Mouse (Mus musculus) frontal cortex, adult 2 months (tissue): ENCODE data around the gene Prl2c5. TPM values are rescaled to one million over a fixed set of nuclear protein-coding genes. Genes with fewer than 3 reads are reported as not detected.
"Not testable (repeated sequence)": the region's sequence is repeated elsewhere in the genome, so short reads cannot be mapped to it uniquely, and the experiment has no call there.

Experiments
- DNase-seq, 2 experiments: peaks; one replicate each; pipeline ENCODE4 v3.0.0; 2022; ENCODE audit warnings: low spot score in 1 of 2; ENCODE audit errors: extremely low spot score in 1 of 2
- polyA plus RNA-seq: library from polyadenylated mRNA; depleted of rRNA; stranded (reverse); fragments of >200 nt; gene quantifications from 2 replicates; pipeline ENCODE4 v1.2.3, GENCODE M21; 2012; rRNA removed

Prl2c5 gene
- 3.7 and 13.7 TPM in 2 replicates for polyA plus RNA-seq

DNA sequence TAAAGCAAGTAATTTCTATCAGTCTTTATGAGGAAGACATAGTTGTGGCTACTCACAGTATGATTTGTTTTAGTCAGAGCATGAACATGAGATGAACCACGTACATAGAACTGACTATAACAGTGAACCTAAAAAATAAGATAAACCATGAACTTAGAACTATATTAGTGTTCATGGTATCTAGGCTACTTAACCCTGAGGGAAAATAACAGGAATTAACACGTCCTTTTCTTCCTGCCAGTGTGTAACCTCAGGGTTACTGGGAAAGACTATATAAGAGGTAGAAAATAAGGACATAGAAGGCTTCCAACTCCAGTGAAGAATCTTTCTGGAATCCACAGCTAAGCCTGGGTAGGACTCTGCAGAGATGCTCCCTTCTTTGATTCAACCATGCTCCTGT is at the start of gene Prl2c5:
TSS of gene Prl2c5 (plus strand) at position 301 of the 400 bp plus-strand sequence.
- DNase-seq: not testable (repeated sequence)

DNA sequence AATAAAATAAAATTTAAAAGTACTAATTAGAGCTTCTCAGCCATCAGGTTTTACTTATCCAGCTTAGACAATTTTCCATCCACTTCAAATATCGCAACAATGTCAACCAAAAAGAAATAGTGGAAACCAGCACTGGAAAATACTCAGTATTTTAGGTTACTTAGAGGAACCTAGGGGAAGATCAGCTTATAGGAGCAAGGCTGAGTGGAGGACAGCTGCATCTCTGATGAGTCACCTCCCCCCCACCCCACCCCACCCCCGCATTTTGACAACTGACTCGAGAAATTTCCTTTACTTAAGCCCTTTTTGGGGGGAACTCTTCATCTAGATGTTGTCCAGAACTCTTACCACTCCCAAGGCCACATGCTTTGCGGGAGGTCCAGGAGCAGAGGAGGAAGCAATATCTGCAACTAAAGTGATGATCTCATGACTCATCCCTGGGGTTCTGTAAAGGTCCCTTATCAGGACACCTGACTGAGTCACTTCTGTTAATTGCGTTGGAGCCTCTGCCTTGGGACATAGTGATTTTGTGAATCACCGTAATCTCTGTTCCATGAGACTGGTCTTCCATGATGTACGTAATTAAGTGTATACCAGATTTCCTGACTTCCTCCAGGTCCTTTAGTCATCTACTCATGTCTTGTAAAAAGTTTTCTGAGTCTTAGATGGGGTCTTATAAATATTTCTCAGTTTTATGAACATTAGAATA is 19.6 kb upstream of the Prl2c5 start:
- DNase-seq: not testable (repeated sequence)

DNA sequence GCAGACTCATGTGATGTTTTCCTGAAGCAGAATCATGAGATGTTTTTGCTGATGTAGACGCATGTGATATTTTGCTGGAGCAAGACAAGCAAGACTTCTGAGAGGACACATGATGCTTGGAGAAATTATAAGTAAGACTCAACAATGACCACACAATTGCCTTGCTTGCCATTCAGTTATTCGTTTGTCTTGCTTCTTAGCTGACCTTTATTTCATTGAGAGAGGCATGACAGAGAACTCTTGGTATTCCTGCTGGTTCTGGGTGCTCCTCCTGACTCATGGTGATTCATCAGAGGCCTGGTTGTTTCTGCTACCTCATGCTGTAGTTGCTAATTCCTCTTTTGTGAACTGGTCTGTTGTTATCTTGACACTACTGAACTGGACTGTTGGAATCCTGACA is 13.9 kb upstream of the Prl2c5 start:
- not testable (repeated sequence) for DNase-seq

DNA sequence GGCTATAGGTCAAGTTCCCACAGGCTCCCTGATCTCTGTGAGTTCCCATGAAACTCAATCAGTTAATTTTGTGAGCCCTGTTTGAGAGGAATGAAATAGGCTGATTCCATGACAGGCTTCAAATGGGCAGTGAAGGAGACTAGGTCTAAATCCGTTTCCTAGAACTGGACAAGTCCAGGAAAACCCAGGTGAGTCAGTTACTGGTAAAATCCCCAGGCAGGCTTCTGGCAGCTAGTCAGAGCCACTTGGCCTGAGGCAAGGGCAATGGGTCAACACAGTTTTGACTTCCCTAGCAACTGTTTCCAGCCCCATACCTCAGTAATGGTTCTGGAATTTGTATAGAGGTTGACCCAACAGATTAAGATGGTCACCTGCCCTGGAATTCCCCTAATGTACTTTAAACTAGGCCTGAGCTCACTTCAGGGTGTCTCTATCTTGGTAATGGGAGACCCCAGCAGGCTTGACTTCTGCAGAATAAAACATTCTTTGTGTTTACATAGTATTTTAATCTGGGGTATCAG is 8.8 kb upstream of the Prl2c5 start:
- not testable (repeated sequence) for DNase-seq

DNA sequence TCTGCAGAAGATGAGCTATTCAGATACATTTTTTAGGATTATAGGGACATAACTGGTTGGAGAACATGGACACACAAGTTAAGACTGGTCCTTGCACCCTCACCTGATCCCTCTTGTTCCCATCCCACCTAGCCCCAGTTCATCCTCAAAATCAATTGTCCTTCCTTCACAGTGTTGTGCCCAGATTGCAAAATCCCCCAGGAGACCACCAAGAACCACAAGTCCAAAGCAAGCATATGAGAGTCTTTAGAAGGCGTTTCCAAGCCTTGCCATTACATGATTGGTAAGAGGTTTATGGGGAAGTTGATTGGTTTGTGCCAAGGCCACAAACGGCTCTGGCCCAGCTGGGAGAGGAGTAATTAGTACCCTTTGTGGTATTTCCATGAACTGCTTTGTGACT is 6.8 kb upstream of the Prl2c5 start:
- not testable (repeated sequence) for DNase-seq

DNA sequence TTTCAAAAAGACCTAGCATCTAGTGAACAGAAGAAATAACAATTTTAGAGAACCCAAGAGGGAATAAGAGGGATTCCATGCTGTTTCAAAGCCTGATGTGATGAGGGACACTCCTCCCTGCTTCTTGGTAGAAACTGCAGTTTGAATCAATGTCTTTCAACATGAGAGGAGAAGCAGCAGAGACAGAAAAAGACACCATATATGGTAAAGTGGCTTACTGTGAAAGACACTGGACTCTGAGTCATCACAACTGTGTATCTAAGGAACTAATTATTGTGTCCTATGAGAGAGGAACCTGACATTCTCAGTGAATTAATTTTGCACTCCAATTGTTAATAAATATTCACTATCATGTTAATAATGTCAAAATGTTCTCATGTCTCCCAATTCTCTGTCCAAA is 28.7 kb downstream of the Prl2c5 start:
- not testable (repeated sequence) for DNase-seq

DNA sequence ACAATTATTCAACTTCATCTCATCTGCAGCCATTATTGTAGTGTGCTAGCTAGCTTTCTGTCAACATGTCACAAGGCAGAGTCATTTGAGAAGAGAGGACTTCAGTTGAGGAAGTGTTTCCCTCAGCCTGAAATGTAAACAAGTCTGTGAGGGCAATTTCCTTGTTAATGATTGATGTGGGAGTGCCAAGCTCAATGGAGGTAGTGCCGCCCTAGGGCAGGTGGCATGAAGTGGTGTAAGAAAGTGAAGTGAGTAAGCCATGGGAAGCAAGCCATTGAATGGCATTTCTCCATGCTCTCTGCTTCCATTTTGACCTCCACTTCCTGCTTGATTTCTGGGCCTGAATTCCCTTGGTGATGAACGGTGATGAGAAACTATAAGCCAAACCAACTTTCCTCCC is 33.8 kb downstream of the Prl2c5 start:
- not testable (repeated sequence) for DNase-seq

DNA sequence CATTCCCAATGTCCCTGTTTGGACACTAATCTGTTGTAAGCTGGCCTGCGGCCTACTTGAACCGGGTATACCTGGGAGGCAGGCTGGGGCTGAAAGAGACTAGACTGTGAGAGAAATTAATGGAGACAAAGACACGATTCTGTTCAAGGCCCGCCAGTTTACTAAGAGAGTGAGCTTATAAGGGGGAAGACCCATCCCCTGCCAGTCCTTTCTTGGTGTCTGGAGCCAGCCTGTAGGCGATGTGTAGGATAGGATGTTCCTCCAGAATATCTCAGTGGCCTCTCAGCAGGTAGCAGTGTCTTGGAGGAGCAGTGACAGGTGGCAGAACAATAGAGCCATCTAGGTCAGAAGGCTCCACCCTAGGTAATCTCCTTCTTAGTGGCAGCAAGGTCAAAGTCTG is 37.7 kb downstream of the Prl2c5 start:
- DNase-seq: not testable (repeated sequence)

DNA sequence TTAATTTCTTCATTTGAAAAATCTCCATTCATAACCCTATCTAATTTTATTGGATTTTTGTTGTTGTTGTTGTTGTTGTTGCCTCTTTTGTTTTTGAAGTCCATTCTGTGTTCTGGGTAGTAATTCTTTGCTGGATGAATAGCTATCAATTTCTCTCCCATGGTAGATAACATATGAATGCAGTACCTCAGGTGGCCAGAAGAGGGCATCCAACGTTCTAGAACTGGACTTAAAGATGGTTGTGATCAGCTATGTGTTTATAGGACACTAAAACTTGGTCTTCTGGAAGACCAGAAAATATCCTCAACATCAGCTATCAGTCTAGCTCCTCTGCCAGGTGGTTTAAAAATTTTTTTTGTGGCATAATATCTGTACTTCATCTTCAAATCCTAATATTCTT is 54.9 kb downstream of the Prl2c5 start:
- DNase-seq: peak; percentile 3 to 76

Other genes with a start within 250 kb of the Prl2c5 start
- gene Prl2c2, start 177.3 kb upstream of the Prl2c5 start, polyA plus RNA-seq: 4.2 and 5.0 TPM in 2 replicates
- 21.7 and 23.7 TPM in 2 replicates for gene Gpr137b, start 211.3 kb downstream of the Prl2c5 start, polyA plus RNA-seq